Mouse (Mus musculus): ENCODE results near the gene Ddit4l. TPM values are rescaled to one million over a fixed set of nuclear protein-coding genes. Genes with fewer than 3 reads are reported as not detected.
"Not testable (repeated sequence)": the region's sequence is repeated elsewhere in the genome, so short reads cannot be mapped to it uniquely, and the experiment has no call there.

Gene Ddit4l
- total RNA-seq, 2 experiments from 2014 or later = not detected

DNA sequence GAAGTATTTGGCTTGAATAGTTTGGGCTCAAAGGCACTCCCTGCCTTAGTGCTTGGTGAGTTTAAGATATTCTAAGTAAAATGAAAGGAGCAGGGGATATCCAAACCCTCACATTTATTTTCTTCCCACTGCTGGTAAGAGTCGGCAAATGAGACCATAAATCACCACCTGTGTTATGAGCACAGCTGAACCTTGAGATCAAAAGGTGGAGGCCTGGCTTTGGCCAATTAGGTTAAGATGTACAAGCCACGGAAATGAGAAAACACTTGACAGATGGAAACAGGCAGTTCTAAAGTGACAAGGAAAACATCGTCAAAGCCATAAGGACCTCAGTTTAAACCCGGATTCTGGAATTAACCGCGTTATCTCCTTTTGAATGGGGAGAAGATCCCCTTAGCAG lies 23.5 kb downstream of the Ddit4l start:
- ATAC-seq (ENCODE audit: poor library complexity, severe bottlenecking) = no peak

DNA sequence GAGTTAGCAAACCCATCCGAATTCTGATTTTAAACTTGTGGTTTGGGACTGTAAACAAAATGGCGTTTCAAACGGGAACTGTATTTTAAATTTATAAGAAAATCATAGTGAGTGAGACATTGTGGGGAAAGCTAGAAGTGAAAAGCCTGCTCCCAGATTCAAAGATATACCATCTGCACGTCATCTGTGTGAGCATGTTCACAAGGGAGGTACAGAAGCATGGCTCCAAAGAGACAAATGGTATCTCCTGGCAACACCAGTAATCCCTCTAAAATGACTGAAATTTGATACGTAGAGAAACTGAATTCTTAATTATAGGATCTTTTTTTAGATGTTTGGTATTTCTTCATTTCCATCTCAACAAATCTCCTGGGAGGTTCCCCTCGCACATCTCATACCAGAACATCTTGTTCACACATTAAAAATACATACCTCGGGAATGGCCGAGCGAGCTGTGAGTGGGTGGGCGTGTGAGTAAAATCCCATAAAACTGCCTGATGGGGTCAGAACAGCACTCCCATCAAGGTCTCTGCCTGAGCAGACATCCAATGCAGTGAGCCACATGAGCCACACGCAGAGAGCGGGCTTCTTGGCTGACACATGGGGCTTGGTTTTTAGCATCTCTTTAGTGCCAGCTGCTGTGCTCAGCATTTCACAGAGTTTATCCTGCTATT lies 26.2 kb downstream of the Ddit4l start:
- ATAC-seq (ENCODE audit: poor library complexity, severe bottlenecking) = no peak

DNA sequence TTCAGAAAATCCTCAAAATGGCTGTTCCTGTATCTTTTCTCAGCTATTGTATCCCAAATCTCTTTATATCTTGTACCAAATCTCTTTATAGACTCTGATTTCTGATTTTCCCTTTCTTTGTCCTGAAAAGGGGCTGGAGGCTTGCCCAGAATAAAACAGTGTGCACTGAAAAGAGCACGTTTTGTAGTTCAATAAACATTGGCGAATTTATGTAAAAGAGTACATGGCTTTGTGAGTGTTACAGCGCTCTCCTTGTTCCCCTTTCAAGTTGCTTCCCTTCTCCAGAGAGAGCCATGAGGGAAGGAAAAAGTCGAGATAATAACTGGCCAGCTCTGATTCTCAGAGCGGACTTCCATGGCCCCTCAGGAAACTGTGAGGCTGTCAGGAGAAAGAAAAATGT lies 27.7 kb downstream of the Ddit4l start:
- ATAC-seq (ENCODE audit: poor library complexity, severe bottlenecking) = no peak

DNA sequence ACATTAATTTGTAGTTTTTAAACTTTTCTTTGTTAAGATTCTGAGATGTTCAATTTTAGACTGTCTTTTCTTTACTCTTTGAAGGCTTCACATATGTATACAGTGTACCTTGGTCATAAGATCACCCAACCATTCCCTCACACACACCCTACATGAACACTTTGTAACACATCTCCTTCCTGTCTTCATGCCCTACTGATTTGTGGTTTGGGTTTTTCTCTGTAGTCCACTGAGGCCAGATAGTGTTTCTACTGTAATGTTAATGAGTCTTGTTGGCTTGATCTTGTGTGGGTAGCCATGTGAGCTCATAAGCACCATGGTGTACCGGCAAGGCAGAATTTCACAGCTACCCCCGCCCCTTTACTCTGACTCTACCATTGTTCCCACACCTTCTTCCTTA lies 31.4 kb downstream of the Ddit4l start:
- no peak for ATAC-seq (ENCODE audit: poor library complexity, severe bottlenecking)

DNA sequence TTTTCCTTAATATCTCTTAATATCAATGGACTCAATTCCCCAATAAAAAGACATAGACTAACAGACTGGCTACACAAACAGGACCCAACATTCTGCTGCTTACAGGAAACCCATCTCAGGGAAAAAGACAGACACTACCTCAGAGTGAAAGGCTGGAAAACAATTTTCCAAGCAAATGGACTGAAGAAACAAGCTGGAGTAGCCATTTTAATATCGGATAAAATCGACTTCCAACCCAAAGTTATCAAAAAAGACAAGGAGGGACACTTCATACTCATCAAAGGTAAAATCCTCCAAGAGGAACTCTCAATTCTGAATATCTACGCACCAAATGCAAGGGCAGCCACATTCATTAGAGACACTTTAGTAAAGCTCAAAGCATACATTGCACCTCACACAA lies 49.8 kb downstream of the Ddit4l start, which contains the start of gene Gm21962:
Gene Gm21962, plus strand, starts transcription at position 301 of the 400 bp plus-strand sequence.
- not testable (repeated sequence) for ATAC-seq (ENCODE audit: poor library complexity, severe bottlenecking)

Other genes with a start within 250 kb of the Ddit4l start
- gene Gm21962, start 49.9 kb downstream of the Ddit4l start, total RNA-seq (2015) = not detected in 2 replicates
- not detected in 2 replicates for gene Gm21962, start 49.9 kb downstream of the Ddit4l start, total RNA-seq (2017)
- gene H2afz, start 242.9 kb downstream of the Ddit4l start, total RNA-seq (2015) = 1,652 and 1,948 TPM in 2 replicates
- 1,300 and 1,333 TPM in 2 replicates for gene H2afz, start 242.9 kb downstream of the Ddit4l start, total RNA-seq (2017)
- gene Dnajb14, start 246.1 kb downstream of the Ddit4l start, total RNA-seq (2015) = 32.0 and 33.3 TPM in 2 replicates
- 26.9 and 32.6 TPM in 2 replicates for gene Dnajb14, start 246.1 kb downstream of the Ddit4l start, total RNA-seq (2017)

All from megakaryocyte, adult 5-6 weeks (primary cell).